Mouse (Mus musculus) bone marrow, adult 2 months (tissue): ENCODE results near the gene Zyx. TPM values are rescaled to one million over a fixed set of nuclear protein-coding genes. Genes with fewer than 3 reads are reported as not detected.

Experiments used
- H3K27ac ChIP-seq: fragments of 200-500 bp; 2 replicates; pipeline ENCODE4 v1.5.1; 2012; ENCODE audit warnings: low read depth, mild to moderate bottlenecking, control low read depth, inconsistent platforms, low read length; ENCODE audit not compliant: control insufficient read depth, poor library complexity, insufficient read depth
- H3K4me1 ChIP-seq: fragments of 200-500 bp; 2 replicates; pipeline ENCODE4 v1.6.1; 2011; ENCODE audit warnings: low read length; ENCODE audit not compliant: control insufficient read depth, insufficient read depth
- H3K4me3 ChIP-seq: fragments of 200-500 bp; replicated peaks from 2 replicates; pipeline ENCODE3; 2011; ENCODE audit warnings: mild to moderate bottlenecking, low read depth, low read length, control low read depth; ENCODE audit not compliant: control insufficient read depth
- CTCF ChIP-seq: fragments of 200-500 bp; IDR thresholded peaks from 2 replicates; pipeline ENCODE4 v1.5.1; 2011; ENCODE audit warnings: low read length, control low read depth; ENCODE audit not compliant: control insufficient read depth, insufficient read depth
- POLR2A ChIP-seq: fragments of 200-500 bp; IDR thresholded peaks from 2 replicates; pipeline ENCODE4 v1.6.1; 2011; ENCODE audit warnings: low read depth, mild to moderate bottlenecking, control low read depth, low read length, borderline replicate concordance; ENCODE audit not compliant: control insufficient read depth
- WGBS: fragments of 180-500 bp; shearing (Covaris S2); methylation state at CpG from one replicate; pipeline ENCODE4 v1.1.7; 2018; 5-methylcytosine and 5-hydroxymethylcytosine counted together
- polyA plus RNA-seq: library from polyadenylated mRNA; stranded (reverse); fragments of >200 nt; gene quantifications from 2 replicates; pipeline ENCODE4 v1.2.4, GENCODE M21; 2011; ENCODE audit warnings: low replicate concordance; ENCODE audit not compliant: missing spikeins, insufficient read depth, insufficient read length

Gene Zyx
- 90.3 and 169 TPM in 2 replicates for polyA plus RNA-seq

GRCm38 (mm10) chr6:42349426-42350020 is at the start of gene Zyx:
Gene Zyx, plus strand, starts transcription at chr6:42349630.
- peak within 1 kb of the TSS; percentile 95 for H3K27ac ChIP-seq
- peaks cover 1% of the 10 kb centered on the region; the same call in 1 of the 2 replicates for H3K4me1 ChIP-seq
- WGBS, result 1% methylated on average over 31 of the region's 36 CpGs
- peak within 1 kb of the TSS; percentile 88 for H3K4me3 ChIP-seq
- peak; percentile 38; the same call in 1 of the 2 replicates for TF ChIP-seq CTCF
- TF ChIP-seq POLR2A, result peak; percentile 72; the same call in 1 of the 2 replicates

GRCm38 (mm10) chr6:42309816-42310378 is 39.5 kb upstream of the Zyx start:
- Histone ChIP-seq H3K4me1 (peaks cover 2% of the 10 kb centered on the region; the same call in 1 of the 2 replicates), H3K4me3 (no peak overlapping the region), H3K27ac (no peak overlapping the region; the same call in 1 of the 2 replicates)
- WGBS, result 52% methylated on average over 8 of the region's 8 CpGs
- peak; percentile 28; the same call in 1 of the 2 replicates for TF ChIP-seq CTCF
- TF ChIP-seq POLR2A, result no peak

GRCm38 (mm10) chr6:42310427-42311053 is 38.9 kb upstream of the Zyx start:
- Histone ChIP-seq H3K4me3 (no peak overlapping the region), H3K27ac (no peak overlapping the region), H3K4me1 (peaks cover 2% of the 10 kb centered on the region; the same call in 1 of the 2 replicates)
- 33% methylated on average over 2 of the region's 2 CpGs for WGBS
- no peak for TF ChIP-seq CTCF

GRCm38 (mm10) chr6:42318293-42318692 is 31.1 kb upstream of the Zyx start:
- no peak for TF ChIP-seq POLR2A
- no peak for TF ChIP-seq CTCF
- no peak overlapping the region for H3K4me3 ChIP-seq
- WGBS, result 84% methylated on average over 4 of the region's 4 CpGs
- no peaks in the 10 kb centered on the region for H3K4me1 ChIP-seq
- H3K27ac ChIP-seq, result no peak overlapping the region

GRCm38 (mm10) chr6:42323371-42324066 is 25.9 kb upstream of the Zyx start:
- no peaks in the 10 kb centered on the region for H3K4me1 ChIP-seq
- no peak overlapping the region for H3K27ac ChIP-seq
- WGBS, result 10% methylated on average over 27 of the region's 28 CpGs
- TF ChIP-seq CTCF (no peak), POLR2A (no peak)
- H3K4me3 ChIP-seq, result no peak overlapping the region

- no peak for TF ChIP-seq POLR2A
- no peak for TF ChIP-seq CTCF
- H3K4me3 ChIP-seq, result no peak overlapping the region
Observed at GRCm38 (mm10) chr6:42324067-42324481, 25.4 kb upstream of the Zyx start.

DNA sequence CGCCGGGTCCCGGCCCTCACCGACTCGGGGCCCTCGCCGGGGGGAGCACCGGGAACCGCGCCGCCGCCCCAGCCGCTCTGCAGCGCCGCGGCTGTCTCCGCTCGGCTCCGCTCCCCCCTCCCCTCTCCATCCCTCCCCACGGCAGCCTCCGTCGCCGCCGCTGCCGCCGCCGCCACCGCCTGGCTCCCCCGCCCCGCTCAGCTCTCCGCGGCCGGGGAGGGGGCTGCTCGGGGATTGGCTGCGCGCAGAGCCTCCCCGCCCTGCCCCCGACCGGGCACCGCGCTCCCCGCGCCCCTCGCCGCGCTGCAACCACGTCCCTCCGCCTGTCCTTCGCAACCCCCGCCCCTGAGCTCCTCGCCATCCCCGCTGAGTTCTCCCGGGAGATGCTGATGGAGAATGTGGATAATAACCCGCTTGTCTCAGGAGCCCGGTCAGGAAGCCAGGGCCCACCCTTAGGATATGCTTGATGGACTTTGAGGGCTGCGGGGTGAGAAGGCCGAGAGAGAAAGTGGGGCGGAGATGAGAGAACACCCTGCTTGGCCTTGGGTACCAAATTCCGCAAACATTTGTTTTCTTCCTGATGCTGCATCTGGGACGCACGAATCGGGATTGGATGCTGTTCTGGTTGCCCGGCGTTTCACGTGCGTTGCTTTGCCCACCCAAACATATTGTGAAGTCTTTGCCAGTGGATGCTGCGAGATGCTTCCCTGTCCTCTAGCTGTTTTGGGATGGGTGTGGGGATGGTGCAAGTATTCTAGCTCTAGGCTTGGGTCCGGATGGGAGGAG is 24.8 kb upstream of the Zyx start, which contains the start of gene Fam131b:
Gene Fam131b, minus strand, starts transcription at position 162 of the 786 bp plus-strand sequence.
- no peak for TF ChIP-seq POLR2A
- no peak for TF ChIP-seq CTCF
- Histone ChIP-seq H3K4me1 (no peaks in the 10 kb centered on the region), H3K4me3 (peak within 1 kb of the TSS; percentile 21), H3K27ac (no peak within 1 kb of the TSS)
- WGBS, result 2% methylated on average over 48 of the region's 68 CpGs

More at GRCm38 (mm10) chr6:42324067-42324481, 25.4 kb upstream of the Zyx start:
- WGBS, result 1% methylated on average over 25 of the region's 32 CpGs
- Histone ChIP-seq H3K27ac (no peak overlapping the region), H3K4me1 (no peaks in the 10 kb centered on the region)
